Mouse (Mus musculus): ENCODE measurements around the gene Zfp385c.
"Not testable (repeated sequence)": the region's sequence is repeated elsewhere in the genome, so short reads cannot be mapped to it uniquely, and the experiment has no call there.

Gene Zfp385c

GRCm38 (mm10) chr11:100592346-100593046, 99.8 kb downstream of the Zfp385c start:
- DNase-seq = no peak

GRCm38 (mm10) chr11:100588462-100588861, 103.8 kb downstream of the Zfp385c start:
- no peak for DNase-seq

DNA sequence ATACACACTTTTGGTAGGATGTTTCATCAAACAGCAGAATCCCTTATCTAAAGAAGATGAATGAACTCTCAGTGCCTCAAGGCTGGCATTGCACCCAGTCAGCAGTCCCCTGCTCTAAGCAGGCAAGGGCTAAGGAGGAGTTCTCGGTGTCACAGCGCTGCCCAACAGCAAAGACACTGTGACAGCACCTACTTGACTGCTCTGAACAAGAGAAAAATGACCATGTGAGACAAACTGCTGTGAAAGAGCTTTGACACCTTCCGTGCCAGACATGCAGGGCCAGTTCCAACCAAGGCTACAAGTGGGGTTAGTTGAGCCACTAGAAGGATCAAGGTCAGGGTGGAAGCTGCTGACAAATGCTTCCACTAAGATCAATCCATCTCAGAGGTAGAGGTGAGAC, 107.1 kb downstream of the Zfp385c start:
- no peak for DNase-seq

DNA sequence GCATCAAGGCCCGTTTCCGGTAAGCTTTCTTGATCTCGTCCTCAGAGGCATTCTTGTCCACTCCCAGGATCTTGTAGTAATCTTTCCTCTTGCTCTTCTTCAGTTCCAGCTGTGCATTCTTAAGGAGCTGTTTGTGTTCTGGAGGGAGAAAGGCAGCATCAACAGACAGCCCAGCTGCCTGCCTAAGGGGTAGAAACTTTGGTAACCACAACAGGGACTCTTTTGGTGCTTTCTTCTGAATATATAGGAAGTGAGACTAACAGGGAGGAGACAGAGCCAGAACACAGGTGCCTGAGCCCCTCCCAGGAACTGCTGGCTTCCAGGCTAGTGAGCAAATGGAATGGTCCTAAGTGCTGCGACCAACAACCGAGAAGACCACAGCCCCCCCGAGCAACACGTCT, 107.7 kb downstream of the Zfp385c start:
- DNase-seq = no peak

- DNase-seq = no peak
Observed at GRCm38 (mm10) chr11:100582836-100583235, 109.4 kb downstream of the Zfp385c start.

DNA sequence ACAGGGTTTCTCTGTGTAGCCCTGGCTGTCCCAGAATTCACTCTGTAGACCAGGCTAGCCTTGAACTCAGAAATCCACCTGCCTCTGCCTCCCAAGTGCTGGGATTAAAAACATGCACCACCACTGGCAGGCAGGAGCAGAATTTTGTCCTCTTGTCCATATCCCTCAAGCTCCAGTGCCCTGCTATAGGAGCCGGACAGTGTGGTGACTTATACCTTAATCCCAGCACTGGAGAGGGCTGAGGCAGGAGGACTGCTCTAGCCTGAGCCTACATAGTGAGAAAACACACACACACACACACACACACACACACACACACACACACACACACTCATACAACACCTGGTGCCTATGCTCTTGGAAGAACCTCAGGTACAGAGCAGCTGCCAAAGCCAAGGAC, 109.8 kb downstream of the Zfp385c start:
- not testable (repeated sequence) for DNase-seq

GRCm38 (mm10) chr11:100581756-100582155, 110.5 kb downstream of the Zfp385c start:
- DNase-seq = no peak

- DNase-seq = no peak
Observed at GRCm38 (mm10) chr11:100580275-100580674, 112.0 kb downstream of the Zfp385c start.

DNA sequence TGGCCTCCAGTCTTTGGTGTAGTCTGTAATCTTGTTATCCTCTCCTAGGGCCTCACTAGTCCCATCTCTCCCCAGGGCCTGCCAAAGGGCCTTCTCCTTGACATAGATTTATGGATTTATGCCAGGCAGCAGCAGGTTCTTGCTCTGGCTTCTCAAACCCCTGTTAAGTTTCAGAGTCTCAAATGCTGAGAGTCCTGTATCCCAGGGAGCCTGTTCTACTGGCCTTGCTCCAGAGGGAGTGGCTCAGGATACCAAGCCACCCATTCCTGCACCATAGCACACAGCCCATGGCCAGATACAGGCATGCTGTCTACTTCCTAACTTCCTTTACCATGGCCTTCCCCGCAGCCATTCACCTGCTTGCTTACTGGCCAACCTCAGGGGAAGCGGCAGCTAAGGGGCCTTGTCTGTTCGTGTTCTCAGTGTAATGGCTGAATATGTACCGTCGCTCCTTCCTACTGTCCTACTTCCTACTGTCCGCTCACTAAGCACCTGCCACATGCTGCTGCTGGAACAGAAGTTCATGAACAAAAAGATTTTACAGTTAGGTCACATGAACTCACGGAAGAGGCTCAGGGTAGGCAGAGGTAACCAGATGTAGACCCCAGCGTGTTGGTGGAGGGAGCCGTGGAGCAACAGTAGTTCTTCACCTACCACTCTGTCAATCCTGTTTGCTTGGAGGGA, 113.0 kb downstream of the Zfp385c start:
- no peak for DNase-seq

DNA sequence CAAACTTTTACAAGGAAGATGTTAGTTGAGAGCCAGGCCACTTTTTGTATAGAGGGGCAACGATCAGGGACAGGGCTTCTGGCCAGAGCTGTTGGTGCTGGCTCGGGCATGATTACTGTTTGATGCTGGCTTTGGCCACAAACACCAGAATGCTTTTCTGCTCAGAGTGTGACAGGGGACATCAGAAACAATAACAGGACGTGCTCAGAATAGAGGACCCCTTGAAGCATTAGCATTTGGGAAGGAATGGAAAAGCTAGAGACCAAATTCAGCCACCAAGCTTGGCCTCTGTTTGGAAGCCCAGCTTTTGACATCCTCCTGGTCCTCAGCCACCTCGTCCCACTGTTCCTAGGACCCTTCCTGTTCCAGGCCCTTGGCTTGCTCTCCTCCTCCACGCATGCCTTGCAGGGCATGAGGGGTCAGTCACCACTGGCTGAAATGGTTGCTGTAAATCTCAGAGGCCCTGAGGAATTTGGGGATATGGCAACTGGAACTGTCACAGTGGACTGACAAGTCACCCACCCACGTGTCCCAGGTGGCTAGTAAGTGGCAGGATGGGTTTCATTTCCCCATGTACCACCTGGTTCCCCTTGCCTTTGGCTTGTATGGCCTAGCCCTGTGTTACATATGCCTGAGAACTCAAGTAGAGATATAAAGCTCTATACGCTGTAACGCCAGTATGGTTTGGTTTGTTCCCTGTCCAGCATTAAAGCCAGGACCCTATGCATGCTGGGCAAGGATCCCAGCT, 114.2 kb downstream of the Zfp385c start:
- no peak for DNase-seq
